Mouse (Mus musculus): ENCODE data around the gene Ttll11.

The Ttll11 gene

GRCm38 (mm10) chr2:35963280-35963679, 16.4 kb downstream of the Ttll11 start:
- DNase-seq = no peak

- DNase-seq = no peak
Observed at GRCm38 (mm10) chr2:35961593-35962127, 18.1 kb downstream of the Ttll11 start.

GRCm38 (mm10) chr2:35957471-35958140, 22.1 kb downstream of the Ttll11 start:
- no peak for DNase-seq

GRCm38 (mm10) chr2:35955211-35955610, 24.5 kb downstream of the Ttll11 start:
- DNase-seq = no peak

GRCm38 (mm10) chr2:35952187-35952958, 27.3 kb downstream of the Ttll11 start:
- no peak for DNase-seq

GRCm38 (mm10) chr2:35944896-35945295, 34.8 kb downstream of the Ttll11 start:
- DNase-seq = no peak

GRCm38 (mm10) chr2:35942960-35943359, 36.8 kb downstream of the Ttll11 start:
- no peak for DNase-seq

GRCm38 (mm10) chr2:35935045-35935444, 44.7 kb downstream of the Ttll11 start:
- no peak for DNase-seq

GRCm38 (mm10) chr2:35933116-35933515, 46.6 kb downstream of the Ttll11 start:
- DNase-seq = no peak

GRCm38 (mm10) chr2:35931619-35932018, 48.1 kb downstream of the Ttll11 start:
- no peak for DNase-seq

GRCm38 (mm10) chr2:35930498-35931149, 49.1 kb downstream of the Ttll11 start:
- peak; percentile 80 for DNase-seq

- peak; percentile 23 for DNase-seq
Observed at GRCm38 (mm10) chr2:35928133-35928532, 51.6 kb downstream of the Ttll11 start.

- no peak for DNase-seq
Observed at GRCm38 (mm10) chr2:35924947-35925346, 54.8 kb downstream of the Ttll11 start.

- no peak for DNase-seq
Observed at GRCm38 (mm10) chr2:35922956-35923355, 56.8 kb downstream of the Ttll11 start.

- DNase-seq = no peak
Observed at GRCm38 (mm10) chr2:35912090-35912489, 67.6 kb downstream of the Ttll11 start.

- DNase-seq = no peak
Observed at GRCm38 (mm10) chr2:35911675-35912074, 68.0 kb downstream of the Ttll11 start.

GRCm38 (mm10) chr2:35910740-35911139, 69.0 kb downstream of the Ttll11 start:
- DNase-seq = no peak

GRCm38 (mm10) chr2:35909353-35909752, 70.4 kb downstream of the Ttll11 start:
- no peak for DNase-seq

- no peak for DNase-seq
Observed at GRCm38 (mm10) chr2:35907578-35907977, 72.1 kb downstream of the Ttll11 start.

GRCm38 (mm10) chr2:35906174-35906798, 73.4 kb downstream of the Ttll11 start:
- peak; percentile 57 for DNase-seq

GRCm38 (mm10) chr2:35900845-35901244, 78.9 kb downstream of the Ttll11 start:
- DNase-seq = no peak

GRCm38 (mm10) chr2:35899712-35900111, 80.0 kb downstream of the Ttll11 start:
- DNase-seq = no peak

- DNase-seq = no peak
Observed at GRCm38 (mm10) chr2:35899135-35899474, 80.6 kb downstream of the Ttll11 start.

Measured in right cerebral cortex, postnatal 25 days (tissue).